Mouse (Mus musculus) lung, embryonic 14.5 days (tissue): ENCODE measurements around the gene Fgf15. TPM values are rescaled to one million over a fixed set of nuclear protein-coding genes. Genes with fewer than 3 reads are reported as not detected.

Experiments used
- ATAC-seq: fragments of 200-750 bp; cut with Nextera tagmentation; 2 replicates; pipeline ENCODE4 v1.8.0; 2017; ENCODE audit warnings: mild to moderate bottlenecking, moderate TSS enrichment, moderate library complexity; ENCODE audit not compliant: insufficient read depth
- DNase-seq: peaks from one replicate; pipeline ENCODE4 v3.0.0-alpha.2; 2015
- H3K27ac ChIP-seq: fragments of 300-500 bp; sonication (generic); 2 replicates; pipeline ENCODE4 v1.5.1; 2014; ENCODE audit warnings: low read depth, mild to moderate bottlenecking, moderate library complexity
- H3K27me3 ChIP-seq: fragments of 300-500 bp; sonication (generic); 2 replicates; pipeline ENCODE4 v1.6.1; 2014; ENCODE audit warnings: low read length, control low read depth; ENCODE audit not compliant: insufficient read depth
- H3K36me3 ChIP-seq: fragments of 300-500 bp; sonication (generic); 2 replicates; pipeline ENCODE4 v1.6.1; 2014; ENCODE audit warnings: control low read depth; ENCODE audit not compliant: insufficient read depth
- H3K4me1 ChIP-seq: fragments of 300-500 bp; sonication (generic); 2 replicates; pipeline ENCODE4 v1.6.1; 2014; ENCODE audit warnings: antibody characterized with exemption, control low read depth; ENCODE audit not compliant: insufficient read depth
- H3K4me2 ChIP-seq: fragments of 300-500 bp; sonication (generic); 2 replicates; pipeline ENCODE4 v1.6.1; 2014; ENCODE audit warnings: mild to moderate bottlenecking
- H3K4me3 ChIP-seq: fragments of 300-500 bp; sonication (generic); 2 replicates; pipeline ENCODE4 v1.5.1; 2014; ENCODE audit warnings: low read depth, low read length
- H3K9ac ChIP-seq: fragments of 300-500 bp; sonication (generic); 2 replicates; pipeline ENCODE4 v1.6.1; 2014
- H3K9me3 ChIP-seq: fragments of 300-500 bp; sonication (generic); 2 replicates; pipeline ENCODE4 v1.6.1; 2016; ENCODE audit warnings: low read depth, low read length, control low read depth
- CTCF ChIP-seq: IDR thresholded peaks from 2 replicates; pipeline ENCODE4 v1.5.1; 2016; ENCODE audit warnings: antibody characterized with exemption, low read depth
- WGBS: fragments of 180-500 bp; shearing (Covaris S2); extraction: QIAGEN DNeasy Blood & Tissue Kit; methylation state at CpG from one replicate; pipeline ENCODE4 v1.1.7; 2014; 5-methylcytosine and 5-hydroxymethylcytosine counted together
- polyA plus RNA-seq: library from polyadenylated mRNA; unstranded; fragments of >200 nt; fragmentation: Nextera tagmentation; extraction: Ambion mirVana; gene quantifications from 2 replicates; pipeline ENCODE4 v1.2.1, GENCODE M21; 2014

Fgf15 gene
- polyA plus RNA-seq, 1 experiment from 2014 or later: not detected

GRCm38 (mm10) chr7:144935563-144935962, 39.2 kb downstream of the Fgf15 start:
- no peak overlapping the region for H3K4me2 ChIP-seq
- no peak overlapping the region for H3K27ac ChIP-seq
- no peak overlapping the region for H3K9ac ChIP-seq
- peaks cover 72% of the 10 kb centered on the region for H3K36me3 ChIP-seq
- H3K4me1 ChIP-seq: no peaks in the 10 kb centered on the region
- no peak overlapping the region for H3K4me3 ChIP-seq
- DNase-seq (peak; percentile 68), ATAC-seq (no peak)
- 50% methylated on average over 5 of the region's 5 CpGs for WGBS
- peaks cover 11% of the 10 kb centered on the region; the same call in 1 of the 2 replicates for H3K27me3 ChIP-seq
- H3K9me3 ChIP-seq: no peaks in the 10 kb centered on the region
- TF ChIP-seq CTCF: peak; percentile 70

- Histone ChIP-seq H3K4me1 (no peaks in the 10 kb centered on the region), H3K27ac (no peak overlapping the region), H3K9me3 (no peaks in the 10 kb centered on the region), H3K4me2 (peak overlapping the region; percentile 97; the same call in 1 of the 2 replicates), H3K4me3 (no peak overlapping the region), H3K27me3 (peaks cover 11% of the 10 kb centered on the region; the same call in 1 of the 2 replicates), H3K36me3 (peaks cover 65% of the 10 kb centered on the region), H3K9ac (no peak overlapping the region)
- DNase-seq: no peak
- WGBS: 77% methylated on average over 4 of the region's 4 CpGs
- TF ChIP-seq CTCF: no peak
- ATAC-seq: no peak
Observed at GRCm38 (mm10) chr7:144936311-144936880, 40.1 kb downstream of the Fgf15 start.

- peak; percentile 8 for ATAC-seq
Observed at GRCm38 (mm10) chr7:144937490-144937889, 41.2 kb downstream of the Fgf15 start.

GRCm38 (mm10) chr7:144937899-144938517, 41.7 kb downstream of the Fgf15 start:
- Histone ChIP-seq H3K9ac (peak overlapping the region; percentile 82), H3K27me3 (peaks cover 11% of the 10 kb centered on the region; the same call in 1 of the 2 replicates), H3K9me3 (no peaks in the 10 kb centered on the region), H3K4me3 (peak overlapping the region; percentile 71), H3K36me3 (peaks cover 49% of the 10 kb centered on the region), H3K27ac (peak overlapping the region; percentile 99), H3K4me2 (peak overlapping the region; percentile 97), H3K4me1 (peaks cover 4% of the 10 kb centered on the region; the same call in 1 of the 2 replicates)
- ATAC-seq (no peak), DNase-seq (peak; percentile 39)
- WGBS: under 1% methylated on average over 39 of the region's 39 CpGs
- TF ChIP-seq CTCF: no peak

More at GRCm38 (mm10) chr7:144937490-144937889, 41.2 kb downstream of the Fgf15 start:
- Histone ChIP-seq H3K9ac (peak overlapping the region; percentile 82), H3K36me3 (peaks cover 54% of the 10 kb centered on the region), H3K4me2 (peak overlapping the region; percentile 97), H3K9me3 (no peaks in the 10 kb centered on the region), H3K27me3 (peaks cover 11% of the 10 kb centered on the region; the same call in 1 of the 2 replicates), H3K27ac (peak overlapping the region; percentile 99), H3K4me3 (peak overlapping the region; percentile 71), H3K4me1 (no peaks in the 10 kb centered on the region; the same call in 1 of the 2 replicates)
- DNase-seq: peak; percentile 95
- peak; percentile 99 for TF ChIP-seq CTCF
- under 1% methylated on average over 20 of the region's 20 CpGs for WGBS

GRCm38 (mm10) chr7:144938661-144939343, 42.5 kb downstream of the Fgf15 start:
- Histone ChIP-seq H3K27me3 (peaks cover 11% of the 10 kb centered on the region; the same call in 1 of the 2 replicates), H3K9me3 (no peaks in the 10 kb centered on the region), H3K36me3 (peaks cover 41% of the 10 kb centered on the region), H3K27ac (peak overlapping the region; percentile 99), H3K4me2 (peak overlapping the region; percentile 97), H3K4me3 (peak overlapping the region; percentile 71), H3K4me1 (peaks cover 7% of the 10 kb centered on the region), H3K9ac (peak overlapping the region; percentile 82)
- ATAC-seq (no peak), DNase-seq (peak; percentile 52)
- TF ChIP-seq CTCF: no peak
- 1% methylated on average over 32 of the region's 32 CpGs for WGBS

GRCm38 (mm10) chr7:144939344-144940002, 43.1 kb downstream of the Fgf15 start, which contains the start of gene Ccnd1:
Gene Ccnd1 (minus strand): TSS chr7:144939925.
- Histone ChIP-seq H3K4me1 (peaks cover 7% of the 10 kb centered on the region), H3K36me3 (peaks cover 34% of the 10 kb centered on the region), H3K4me3 (peak within 1 kb of the TSS; percentile 71), H3K27ac (peak within 1 kb of the TSS; percentile 99), H3K9ac (peak within 1 kb of the TSS; percentile 82), H3K27me3 (peaks cover 11% of the 10 kb centered on the region; the same call in 1 of the 2 replicates), H3K9me3 (no peaks in the 10 kb centered on the region), H3K4me2 (peak within 1 kb of the TSS; percentile 97)
- DNase-seq (peak; percentile 88), ATAC-seq (peak; percentile 66)
- WGBS: under 1% methylated on average over 44 of the region's 45 CpGs
- peak; percentile 30 for TF ChIP-seq CTCF
